Mouse (Mus musculus) midbrain, embryonic 15.5 days (tissue): ENCODE measurements around the gene Cavin3. TPM values are rescaled to one million over a fixed set of nuclear protein-coding genes. Genes with fewer than 3 reads are reported as not detected.

Source experiments
- ATAC-seq: fragments of 200-750 bp; cut with Nextera tagmentation; replicated peaks from 2 replicates; pipeline ENCODE4 v1.8.0; 2017; ENCODE audit warnings: moderate TSS enrichment
- H3K27ac ChIP-seq: fragments of 300-500 bp; sonication (generic); 2 replicates; pipeline ENCODE4 v1.5.1; 2015; ENCODE audit warnings: mild to moderate bottlenecking, inconsistent platforms
- H3K27me3 ChIP-seq: fragments of 300-500 bp; sonication (generic); replicated peaks from 2 replicates; pipeline ENCODE4 v1.6.1; 2015; ENCODE audit warnings: inconsistent platforms
- H3K36me3 ChIP-seq: fragments of 300-500 bp; sonication (generic); replicated peaks from 2 replicates; pipeline ENCODE4 v1.6.1; 2015; ENCODE audit warnings: inconsistent platforms
- H3K4me1 ChIP-seq: fragments of 300-500 bp; sonication (generic); 2 replicates; pipeline ENCODE4 v1.6.1; 2015; ENCODE audit warnings: inconsistent platforms
- H3K4me2 ChIP-seq: fragments of 300-500 bp; sonication (generic); 2 replicates; pipeline ENCODE4 v1.6.1; 2015; ENCODE audit warnings: inconsistent platforms, mild to moderate bottlenecking, moderate library complexity
- H3K4me3 ChIP-seq: fragments of 300-500 bp; sonication (generic); 2 replicates; pipeline ENCODE4 v1.5.1; 2015; ENCODE audit warnings: mild to moderate bottlenecking, inconsistent platforms
- H3K9ac ChIP-seq: fragments of 300-500 bp; sonication (generic); 2 replicates; pipeline ENCODE4 v1.6.1; 2015; ENCODE audit warnings: mild to moderate bottlenecking, inconsistent platforms
- H3K9me3 ChIP-seq: fragments of 300-500 bp; sonication (generic); 2 replicates; pipeline ENCODE4 v1.6.1; 2016; ENCODE audit warnings: inconsistent platforms
- WGBS: fragments of 180-500 bp; shearing (Covaris S2); methylation state at CpG from one replicate; pipeline ENCODE4 v1.1.7; 2015; ENCODE audit warnings: mixed read lengths; 5-methylcytosine and 5-hydroxymethylcytosine counted together
- polyA plus RNA-seq: library from polyadenylated mRNA; unstranded; fragments of >200 nt; fragmentation: Nextera tagmentation; extraction: Ambion mirVana; gene quantifications from 2 replicates; pipeline ENCODE4 v1.2.1, GENCODE M21; 2015

Cavin3 gene
- polyA plus RNA-seq: 27.1 and 33.1 TPM in 2 replicates

DNA sequence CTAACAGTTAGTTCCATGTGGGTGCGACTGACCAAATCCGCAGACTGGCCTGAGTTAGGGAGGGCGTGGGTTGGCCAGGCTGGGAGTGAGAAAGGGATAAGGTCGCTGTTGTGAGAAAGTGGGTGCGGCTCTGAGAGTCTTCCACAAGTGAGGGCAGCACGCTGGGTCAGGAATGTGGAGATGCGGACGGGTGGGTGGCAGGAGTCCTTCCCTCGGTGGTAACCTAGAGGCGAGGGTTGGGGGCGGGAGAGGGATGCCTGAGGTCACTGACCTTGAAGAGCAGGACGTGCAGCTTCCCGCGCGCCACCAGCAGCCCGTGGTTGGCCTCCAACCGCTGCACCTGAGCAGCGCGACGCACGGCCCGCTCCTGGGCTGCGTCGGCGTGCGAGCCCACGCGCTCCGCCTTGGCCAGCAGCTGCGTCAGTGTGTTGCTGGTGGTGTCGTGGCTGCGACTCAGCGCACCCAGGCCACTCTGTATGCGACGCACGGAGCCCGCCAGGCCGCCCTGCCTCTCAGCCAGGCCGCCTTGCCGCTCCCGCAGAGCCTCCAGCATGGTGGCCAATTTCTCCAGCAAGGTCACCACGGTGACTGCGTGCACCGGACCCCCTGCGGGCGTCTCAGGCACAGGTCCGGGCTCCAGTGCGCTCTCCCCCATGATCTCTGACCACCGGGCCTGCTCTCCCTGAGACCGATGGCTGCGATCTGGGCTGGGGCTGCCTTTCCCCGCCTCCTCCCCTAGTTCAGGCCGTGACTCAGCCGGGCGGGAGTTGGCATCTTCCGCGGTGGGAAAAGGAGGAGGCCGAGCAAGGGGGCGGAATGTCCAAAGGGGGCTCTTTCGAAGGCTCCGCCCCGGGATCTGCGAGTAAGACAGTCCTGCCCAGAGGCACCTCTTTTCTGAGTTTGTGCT is at the start of gene Cavin3:
Gene Cavin3, minus strand, starts transcription at position 796 of the 907 bp plus-strand sequence.
- 3% methylated on average over 63 of the region's 63 CpGs for WGBS
- Histone ChIP-seq H3K27me3 (no peaks in the 10 kb centered on the region), H3K27ac (peak within 1 kb of the TSS; percentile 55), H3K9ac (peak within 1 kb of the TSS; percentile 55), H3K4me3 (peak within 1 kb of the TSS; percentile 42), H3K9me3 (no peaks in the 10 kb centered on the region), H3K4me2 (peak within 1 kb of the TSS; percentile 74), H3K4me1 (peaks cover 21% of the 10 kb centered on the region), H3K36me3 (no peaks in the 10 kb centered on the region)
- ATAC-seq: peak; percentile 95

DNA sequence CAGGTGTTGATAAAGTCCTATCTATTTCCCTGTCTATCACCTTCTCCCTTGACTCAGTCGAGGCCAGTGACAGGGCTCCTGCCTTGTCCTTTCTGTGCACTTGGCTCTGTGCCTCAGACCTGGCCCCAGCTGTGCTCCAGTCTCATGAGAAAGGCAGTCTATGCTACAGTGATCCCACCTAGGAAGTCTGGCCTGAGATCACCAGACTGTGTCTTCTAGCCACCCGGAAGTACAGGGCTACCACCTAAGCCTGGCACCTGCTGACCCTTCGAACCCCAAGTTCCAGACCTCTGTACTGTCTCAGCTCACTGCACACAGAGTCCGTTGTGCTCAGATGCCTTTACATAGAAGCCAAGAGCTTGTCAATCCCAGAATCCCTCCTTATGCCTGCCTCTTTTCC is 46.0 kb upstream of the Cavin3 start:
- ATAC-seq: 0 out of 2 replicates have a peak, but pooled peaks have one; percentile 25
- H3K36me3 ChIP-seq: no peaks in the 10 kb centered on the region
- no peak overlapping the region for H3K9ac ChIP-seq
- WGBS: 75% methylated on average over 4 of the region's 4 CpGs
- H3K27ac ChIP-seq: no peak overlapping the region
- H3K4me2 ChIP-seq: no peak overlapping the region
- no peaks in the 10 kb centered on the region for H3K9me3 ChIP-seq
- H3K4me1 ChIP-seq: no peaks in the 10 kb centered on the region
- no peak overlapping the region for H3K4me3 ChIP-seq
- no peaks in the 10 kb centered on the region for H3K27me3 ChIP-seq

DNA sequence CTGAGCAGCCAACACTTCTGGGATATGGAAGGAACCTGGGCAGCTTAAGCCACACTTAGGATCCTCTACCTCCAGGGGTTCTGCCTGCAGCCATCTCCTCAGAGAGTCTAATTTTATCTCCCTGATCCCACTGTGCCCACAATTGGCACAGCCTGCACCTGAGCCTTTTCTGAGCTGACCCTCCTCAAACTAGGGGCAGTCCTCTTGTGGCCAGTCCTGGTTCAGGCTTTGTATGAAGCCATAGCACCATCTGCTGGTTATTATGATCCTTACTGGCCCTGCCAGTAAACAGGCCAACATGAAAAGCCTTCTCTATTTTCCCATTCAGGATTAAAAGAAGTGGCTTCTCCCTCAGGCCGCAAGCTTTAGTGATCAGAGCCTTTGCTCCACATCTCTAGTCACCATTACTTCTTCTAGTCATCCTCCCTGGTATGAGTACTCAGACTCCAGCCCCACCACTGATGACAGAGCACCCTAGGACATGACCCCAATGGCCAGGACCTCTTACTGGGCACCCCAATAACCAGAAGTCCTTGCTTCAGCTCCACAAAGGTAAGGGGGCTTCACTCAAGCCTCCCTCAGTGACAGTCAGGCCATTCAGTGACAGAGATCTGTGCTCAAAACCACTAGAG is 45.3 kb upstream of the Cavin3 start:
- no peak overlapping the region for H3K4me2 ChIP-seq
- H3K36me3 ChIP-seq: no peaks in the 10 kb centered on the region
- ATAC-seq: peak; percentile 86
- no peaks in the 10 kb centered on the region for H3K9me3 ChIP-seq
- H3K27ac ChIP-seq: no peak overlapping the region
- H3K27me3 ChIP-seq: no peaks in the 10 kb centered on the region
- no peak overlapping the region for H3K4me3 ChIP-seq
- 60% methylated on average over 1 of the region's 1 CpGs for WGBS
- no peak overlapping the region for H3K9ac ChIP-seq
- H3K4me1 ChIP-seq: no peaks in the 10 kb centered on the region

DNA sequence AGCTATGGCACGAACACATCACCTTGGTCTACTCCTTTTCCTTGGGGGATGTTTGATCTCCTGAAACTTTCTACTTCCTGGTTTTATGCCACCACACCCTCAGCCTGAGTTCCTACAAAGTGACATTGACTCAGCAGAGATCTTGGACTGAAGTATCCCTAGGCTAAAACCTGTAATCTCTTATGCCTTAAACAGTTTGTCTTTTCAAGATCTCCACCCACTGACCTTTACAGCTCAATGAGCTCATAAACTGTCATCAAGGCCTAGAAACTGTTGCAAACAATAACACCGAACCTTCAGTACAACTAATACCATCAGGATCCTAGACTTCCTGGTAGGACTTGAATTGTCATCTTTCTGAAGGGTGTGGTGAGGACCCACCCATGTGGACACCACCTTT is 42.1 kb upstream of the Cavin3 start:
- Histone ChIP-seq H3K9ac (no peak overlapping the region), H3K27ac (no peak overlapping the region), H3K27me3 (no peaks in the 10 kb centered on the region), H3K4me3 (no peak overlapping the region), H3K9me3 (no peaks in the 10 kb centered on the region), H3K36me3 (no peaks in the 10 kb centered on the region), H3K4me1 (no peaks in the 10 kb centered on the region), H3K4me2 (no peak overlapping the region)
- ATAC-seq: no peak
- 80% methylated on average over 2 of the region's 2 CpGs for WGBS

DNA sequence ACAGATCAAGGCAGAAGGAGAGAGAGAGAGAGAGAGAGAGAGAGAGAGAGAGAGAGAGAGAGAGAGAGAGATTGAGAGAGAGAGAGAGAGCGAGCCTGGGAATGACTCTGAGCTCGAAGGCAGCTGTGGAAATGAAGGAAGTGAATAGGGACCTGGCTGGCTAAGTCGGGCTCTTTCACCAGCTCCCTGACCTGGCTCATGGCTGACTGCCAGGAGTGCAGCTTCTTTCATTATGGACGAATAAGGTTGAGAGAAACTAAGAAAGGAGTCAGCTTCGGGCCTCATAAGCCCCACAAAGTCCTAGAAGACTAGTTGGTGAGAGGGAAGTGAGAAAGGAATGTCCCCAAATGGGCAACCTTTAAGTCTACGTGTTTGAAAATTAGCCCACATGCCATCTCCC is 38.1 kb upstream of the Cavin3 start:
- Histone ChIP-seq H3K27me3 (no peaks in the 10 kb centered on the region), H3K4me2 (no peak overlapping the region), H3K9ac (no peak overlapping the region), H3K4me1 (peaks cover 2% of the 10 kb centered on the region; the same call in 1 of the 2 replicates), H3K36me3 (no peaks in the 10 kb centered on the region), H3K4me3 (no peak overlapping the region), H3K9me3 (no peaks in the 10 kb centered on the region), H3K27ac (no peak overlapping the region)
- 40% methylated on average over 6 of the region's 6 CpGs for WGBS
- no peak for ATAC-seq

DNA sequence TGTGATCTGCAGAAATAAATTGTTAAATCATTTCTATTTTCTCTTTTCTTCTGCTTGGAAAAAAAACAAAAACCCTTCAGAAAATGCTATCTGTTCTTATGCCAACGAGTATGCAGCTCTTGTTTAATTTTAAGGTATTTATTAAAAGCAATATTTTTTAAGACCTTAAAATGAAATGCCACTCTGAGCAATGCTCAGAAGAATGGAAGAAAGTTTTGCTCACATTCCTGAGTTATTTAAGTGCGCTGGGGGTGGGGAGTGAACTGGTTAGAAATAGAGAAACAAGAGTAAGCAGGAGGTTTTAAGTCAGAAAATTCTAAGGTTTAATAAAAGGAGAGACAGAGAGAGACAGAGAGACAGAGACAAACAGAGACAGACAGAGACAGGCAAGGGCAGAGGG is 37.7 kb upstream of the Cavin3 start:
- WGBS: 80% methylated on average over 2 of the region's 2 CpGs
- Histone ChIP-seq H3K9me3 (no peaks in the 10 kb centered on the region), H3K9ac (no peak overlapping the region), H3K4me3 (no peak overlapping the region), H3K36me3 (no peaks in the 10 kb centered on the region), H3K27me3 (no peaks in the 10 kb centered on the region), H3K4me1 (peaks cover 4% of the 10 kb centered on the region; the same call in 1 of the 2 replicates), H3K27ac (no peak overlapping the region), H3K4me2 (no peak overlapping the region)
- no peak for ATAC-seq

DNA sequence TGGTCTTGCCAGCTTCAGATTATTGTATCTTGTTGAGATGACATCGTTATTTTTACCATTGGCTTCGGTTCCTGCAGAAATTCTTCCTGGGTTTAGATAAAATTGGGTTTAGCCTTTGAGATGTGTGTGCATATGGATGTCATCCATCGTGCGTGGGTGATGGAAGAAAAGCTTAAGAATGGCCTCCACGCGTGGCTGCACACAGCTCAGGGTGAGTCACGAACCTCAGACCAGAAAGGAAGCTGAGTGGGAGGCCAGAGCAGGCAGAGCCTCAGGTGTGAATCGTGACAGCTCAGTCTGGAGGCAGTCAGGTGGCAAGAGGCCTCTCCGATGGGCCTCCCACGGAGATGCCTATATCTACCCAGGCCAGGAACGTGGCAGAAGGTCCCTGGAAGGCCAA is 37.2 kb upstream of the Cavin3 start:
- no peak overlapping the region for H3K4me3 ChIP-seq
- no peak overlapping the region for H3K27ac ChIP-seq
- ATAC-seq: no peak
- H3K9me3 ChIP-seq: no peaks in the 10 kb centered on the region
- 69% methylated on average over 11 of the region's 11 CpGs for WGBS
- H3K9ac ChIP-seq: no peak overlapping the region
- H3K27me3 ChIP-seq: no peaks in the 10 kb centered on the region
- H3K4me1 ChIP-seq: peaks cover 6% of the 10 kb centered on the region; the same call in 1 of the 2 replicates
- H3K4me2 ChIP-seq: no peak overlapping the region
- no peaks in the 10 kb centered on the region for H3K36me3 ChIP-seq

DNA sequence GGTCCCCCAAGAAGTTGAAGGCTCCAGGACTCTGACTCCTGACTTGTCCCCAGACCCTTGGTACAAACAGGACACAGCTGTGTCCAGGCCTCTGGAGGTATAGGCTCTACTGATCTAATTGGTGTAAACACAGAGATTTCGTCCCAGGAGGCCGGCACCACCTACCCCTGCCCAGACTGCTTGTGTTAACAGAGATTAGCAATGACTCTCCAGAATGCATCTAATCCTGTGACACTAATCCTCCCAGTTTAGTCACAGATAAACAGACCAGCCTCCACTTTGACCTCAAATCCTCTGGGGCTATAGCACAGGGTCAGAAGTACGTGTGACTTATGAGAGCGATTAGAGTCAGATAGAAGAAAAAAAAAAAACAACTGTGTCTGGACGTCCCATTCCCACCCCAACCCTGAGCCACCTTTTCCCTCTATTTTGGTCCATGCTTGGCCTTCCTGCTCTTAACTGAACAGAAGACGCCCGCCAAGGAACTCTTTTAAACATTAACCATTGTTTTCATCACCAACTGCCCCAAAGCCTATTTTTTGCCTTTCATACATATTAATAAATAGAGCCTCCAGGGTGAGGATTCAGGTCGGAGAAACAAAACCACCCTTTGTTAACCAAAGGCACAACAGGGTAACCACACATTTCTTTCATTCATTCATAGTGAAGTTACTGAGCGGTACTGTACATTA is 34.7 kb upstream of the Cavin3 start:
- WGBS: 15% methylated on average over 9 of the region's 9 CpGs
- Histone ChIP-seq H3K27me3 (no peaks in the 10 kb centered on the region), H3K36me3 (no peaks in the 10 kb centered on the region), H3K9ac (no peak overlapping the region), H3K9me3 (no peaks in the 10 kb centered on the region), H3K4me1 (peaks cover 14% of the 10 kb centered on the region), H3K27ac (no peak overlapping the region), H3K4me2 (no peak overlapping the region), H3K4me3 (no peak overlapping the region)
- ATAC-seq: no peak

DNA sequence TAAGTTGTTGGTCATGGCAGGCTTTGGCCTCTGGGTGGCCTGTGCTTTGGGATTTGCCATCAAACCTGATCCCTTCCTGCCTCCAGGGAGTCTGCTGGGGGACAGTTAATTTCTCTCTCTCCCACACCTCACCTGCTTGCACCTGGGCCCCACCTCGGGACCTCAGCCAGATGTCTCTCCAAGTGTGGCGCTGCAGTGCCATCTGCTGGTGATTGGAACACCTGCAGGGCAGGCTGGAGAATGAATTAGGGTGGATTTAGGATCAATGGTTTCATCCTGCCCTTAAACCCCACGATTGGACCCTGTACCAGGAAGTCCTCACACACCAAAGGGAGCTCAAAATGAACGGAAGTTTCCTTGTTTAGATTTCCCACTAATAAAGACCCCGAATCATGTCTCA is 33.1 kb upstream of the Cavin3 start:
- H3K4me3 ChIP-seq: no peak overlapping the region
- peak; percentile 59 for ATAC-seq

DNA sequence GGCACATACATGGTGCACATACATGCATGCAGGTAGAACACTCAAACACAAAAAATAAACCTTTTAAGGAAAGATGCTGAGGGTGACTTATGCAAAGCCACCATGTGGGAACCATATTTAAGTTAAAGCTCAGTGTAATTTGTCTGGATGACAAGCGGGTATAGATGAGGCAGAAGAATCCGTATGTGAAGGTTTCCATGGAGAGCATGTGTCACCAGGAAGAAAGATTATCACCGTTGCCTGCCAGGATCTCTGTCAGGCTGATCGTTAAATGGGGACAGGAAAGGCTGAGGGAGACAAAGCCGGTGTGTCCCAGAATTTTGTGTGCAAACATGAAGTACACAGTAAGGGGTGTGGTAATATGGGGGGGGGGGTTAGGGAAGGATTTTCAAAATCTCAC is 32.5 kb upstream of the Cavin3 start:
- Histone ChIP-seq H3K4me3 (no peak overlapping the region), H3K9ac (no peak overlapping the region), H3K27me3 (no peaks in the 10 kb centered on the region), H3K27ac (no peak overlapping the region), H3K9me3 (no peaks in the 10 kb centered on the region), H3K4me2 (no peak overlapping the region), H3K36me3 (no peaks in the 10 kb centered on the region), H3K4me1 (peaks cover 14% of the 10 kb centered on the region)
- 51% methylated on average over 5 of the region's 5 CpGs for WGBS
- ATAC-seq: peak; percentile 7; the same call in 1 of the 2 replicates

More for the DNA sequence above, 33.1 kb upstream of the Cavin3 start:
- H3K27ac ChIP-seq: no peak overlapping the region
- H3K9me3 ChIP-seq: no peaks in the 10 kb centered on the region
- WGBS: 12% methylated on average over 5 of the region's 5 CpGs
- no peaks in the 10 kb centered on the region for H3K36me3 ChIP-seq
- H3K9ac ChIP-seq: no peak overlapping the region
- no peaks in the 10 kb centered on the region for H3K27me3 ChIP-seq
- H3K4me2 ChIP-seq: no peak overlapping the region
- H3K4me1 ChIP-seq: peaks cover 14% of the 10 kb centered on the region

DNA sequence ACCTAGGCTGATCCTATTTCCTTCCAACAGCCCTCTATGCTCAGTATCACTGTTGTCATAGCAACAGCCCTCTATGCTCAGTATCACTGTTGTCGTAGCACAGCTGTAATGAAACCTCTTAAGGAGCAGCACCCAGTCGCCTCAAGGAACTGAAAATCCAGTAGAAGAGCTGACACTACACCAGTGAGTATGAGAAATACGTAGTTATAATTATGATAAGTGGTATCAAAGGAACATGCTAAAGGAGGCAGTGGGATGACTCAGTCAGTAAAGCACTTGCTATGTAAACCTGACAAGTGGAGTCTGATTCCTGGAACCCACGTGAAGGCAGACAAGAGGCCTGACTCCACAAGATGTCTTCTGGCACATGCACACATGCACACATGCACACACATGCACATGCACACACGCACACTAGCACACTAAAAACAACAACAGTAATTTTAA is 31.8 kb upstream of the Cavin3 start:
- H3K27ac ChIP-seq: 0 out of 2 replicates have a peak overlapping the region, but pooled peaks have one; percentile 48
- peak; percentile 94 for ATAC-seq
- WGBS: 42% methylated on average over 5 of the region's 5 CpGs
- no peak overlapping the region for H3K9ac ChIP-seq
- no peaks in the 10 kb centered on the region for H3K9me3 ChIP-seq
- H3K36me3 ChIP-seq: no peaks in the 10 kb centered on the region
- H3K27me3 ChIP-seq: no peaks in the 10 kb centered on the region
- H3K4me1 ChIP-seq: peaks cover 14% of the 10 kb centered on the region
- H3K4me3 ChIP-seq: no peak overlapping the region
- H3K4me2 ChIP-seq: no peak overlapping the region

DNA sequence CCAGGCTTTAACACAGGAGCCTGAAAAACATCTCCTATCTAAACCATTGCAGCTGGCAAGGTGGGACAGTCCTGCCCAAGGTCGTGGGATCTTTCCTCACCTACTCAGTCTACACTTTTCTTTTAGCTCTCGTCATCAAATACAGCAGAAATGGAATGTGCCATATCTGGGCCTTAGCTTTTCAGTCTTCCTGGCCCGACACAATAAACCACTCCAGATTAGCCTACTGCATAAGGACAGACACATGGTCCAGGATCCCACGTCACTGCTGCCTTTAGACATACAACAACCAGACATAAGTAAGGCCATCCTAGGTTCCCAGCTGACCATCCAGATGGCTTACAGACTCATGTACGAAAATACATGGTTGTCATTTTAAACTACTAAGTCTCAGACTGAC is 28.0 kb upstream of the Cavin3 start:
- Histone ChIP-seq H3K9ac (no peak overlapping the region), H3K27ac (no peak overlapping the region), H3K9me3 (no peaks in the 10 kb centered on the region), H3K4me2 (no peak overlapping the region), H3K4me1 (peaks cover 11% of the 10 kb centered on the region), H3K4me3 (no peak overlapping the region), H3K36me3 (no peaks in the 10 kb centered on the region), H3K27me3 (no peaks in the 10 kb centered on the region)
- WGBS: 85% methylated on average over 5 of the region's 5 CpGs
- no peak for ATAC-seq
